Mouse (Mus musculus) embryonic facial prominence, embryonic 11.5 days (tissue): ENCODE measurements at regions not wholly inside any gene's neighbourhood (a gene's known extent, or its start where the extent isn't known, plus 50 kb on each side); places are given as distances from the start of the nearest gene placed in this dataset.

Experiments
- ATAC-seq: fragments of 200-750 bp; cut with Nextera tagmentation; replicated peaks from 2 replicates; pipeline ENCODE4 v1.8.0; 2017; ENCODE audit warnings: low read depth; ENCODE audit not compliant: insufficient number of reproducible peaks, low FRiP score, low TSS enrichment
- DNase-seq: peaks from one replicate; pipeline ENCODE4 v3.0.0-alpha.2; 2015; ENCODE audit warnings: low spot score
- H3K27ac ChIP-seq: fragments of 300-500 bp; sonication (generic); replicated peaks from 2 replicates; pipeline ENCODE4 v1.5.1; 2014; ENCODE audit warnings: mild to moderate bottlenecking, low read depth, low read length, control low read depth
- H3K27me3 ChIP-seq: fragments of 300-500 bp; sonication (generic); 2 replicates; pipeline ENCODE4 v1.6.1; 2014; ENCODE audit warnings: mild to moderate bottlenecking, low read length, moderate library complexity, mixed read lengths; ENCODE audit not compliant: control insufficient read depth, insufficient read depth
- H3K36me3 ChIP-seq: fragments of 300-500 bp; sonication (generic); replicated peaks from 2 replicates; pipeline ENCODE4 v1.6.1; 2014; ENCODE audit warnings: low read depth, mild to moderate bottlenecking, low read length, moderate library complexity, mixed read lengths; ENCODE audit not compliant: control insufficient read depth, insufficient read depth
- H3K4me1 ChIP-seq: fragments of 300-500 bp; sonication (generic); 2 replicates; pipeline ENCODE4 v1.6.1; 2014; ENCODE audit warnings: low read length, mixed read lengths; ENCODE audit not compliant: control insufficient read depth, insufficient read depth
- H3K4me2 ChIP-seq: fragments of 300-500 bp; sonication (generic); 2 replicates; pipeline ENCODE4 v1.6.1; 2014; ENCODE audit warnings: low read depth, mild to moderate bottlenecking, control low read depth, low read length, moderate library complexity
- H3K4me3 ChIP-seq: fragments of 300-500 bp; sonication (generic); 2 replicates; pipeline ENCODE4 v1.5.1; 2014; ENCODE audit warnings: low read depth, low read length, control low read depth
- H3K9ac ChIP-seq: fragments of 300-500 bp; sonication (generic); replicated peaks from 2 replicates; pipeline ENCODE4 v1.6.1; 2014; ENCODE audit warnings: mild to moderate bottlenecking, control low read depth, low read length
- H3K9me3 ChIP-seq: fragments of 300-500 bp; sonication (generic); replicated peaks from 2 replicates; pipeline ENCODE4 v1.6.1; 2016; ENCODE audit warnings: mild to moderate bottlenecking, low read length, inconsistent platforms, mixed read lengths; ENCODE audit not compliant: control insufficient read depth
- WGBS: fragments of 180-500 bp; shearing (Covaris S2); extraction: QIAGEN DNeasy Blood & Tissue Kit; methylation state at CpG from one replicate; pipeline ENCODE4 v1.1.7; 2014; 5-methylcytosine and 5-hydroxymethylcytosine counted together

- Histone ChIP-seq H3K36me3 (no peaks in the 10 kb centered on the region), H3K4me2 (no peak overlapping the region), H3K9me3 (no peaks in the 10 kb centered on the region), H3K27ac (no peak overlapping the region), H3K4me1 (no peaks in the 10 kb centered on the region), H3K4me3 (no peak overlapping the region), H3K27me3 (no peaks in the 10 kb centered on the region), H3K9ac (no peak overlapping the region)
- WGBS = 77% methylated on average over 5 of the region's 5 CpGs
- DNase-seq = no peak
- no peak for ATAC-seq
Measured at GRCm38 (mm10) chr3:41378576-41378975, 177.0 kb upstream of the Jade1 start.

GRCm38 (mm10) chr3:41377826-41378406, 177.6 kb upstream of the Jade1 start:
- H3K9me3 ChIP-seq = no peaks in the 10 kb centered on the region
- H3K4me1 ChIP-seq = no peaks in the 10 kb centered on the region
- no peak overlapping the region for H3K4me2 ChIP-seq
- H3K27me3 ChIP-seq = no peaks in the 10 kb centered on the region
- no peaks in the 10 kb centered on the region for H3K36me3 ChIP-seq
- ATAC-seq (no peak), DNase-seq (no peak)
- H3K4me3 ChIP-seq = no peak overlapping the region
- H3K9ac ChIP-seq = no peak overlapping the region
- WGBS = 83% methylated on average over 5 of the region's 5 CpGs
- no peak overlapping the region for H3K27ac ChIP-seq

- Histone ChIP-seq H3K9me3 (no peaks in the 10 kb centered on the region), H3K27me3 (no peaks in the 10 kb centered on the region), H3K9ac (no peak overlapping the region), H3K4me3 (no peak overlapping the region), H3K36me3 (no peaks in the 10 kb centered on the region), H3K27ac (no peak overlapping the region), H3K4me2 (no peak overlapping the region), H3K4me1 (no peaks in the 10 kb centered on the region)
- ATAC-seq (no peak), DNase-seq (no peak)
- WGBS = 60% methylated on average over 6 of the region's 6 CpGs
Measured at GRCm38 (mm10) chr3:41376848-41377582, 178.5 kb upstream of the Jade1 start.

- Histone ChIP-seq H3K9me3 (no peaks in the 10 kb centered on the region), H3K36me3 (no peaks in the 10 kb centered on the region), H3K9ac (no peak overlapping the region), H3K4me3 (no peak overlapping the region), H3K27me3 (no peaks in the 10 kb centered on the region), H3K4me2 (no peak overlapping the region), H3K27ac (no peak overlapping the region), H3K4me1 (no peaks in the 10 kb centered on the region)
- no peak for DNase-seq
- no peak for ATAC-seq
- WGBS = 78% methylated on average over 2 of the region's 2 CpGs
Measured at GRCm38 (mm10) chr3:41375230-41375930, 180.2 kb upstream of the Jade1 start.

GRCm38 (mm10) chr3:41373198-41373597, 182.3 kb upstream of the Jade1 start:
- ATAC-seq = no peak
- DNase-seq = no peak
- 65% methylated on average over 5 of the region's 5 CpGs for WGBS
- H3K4me1 ChIP-seq = no peaks in the 10 kb centered on the region
- H3K27ac ChIP-seq = no peak overlapping the region
- H3K27me3 ChIP-seq = no peaks in the 10 kb centered on the region
- no peak overlapping the region for H3K4me2 ChIP-seq
- H3K9ac ChIP-seq = no peak overlapping the region
- H3K36me3 ChIP-seq = no peaks in the 10 kb centered on the region
- H3K9me3 ChIP-seq = no peaks in the 10 kb centered on the region
- no peak overlapping the region for H3K4me3 ChIP-seq

- Histone ChIP-seq H3K9ac (no peak overlapping the region), H3K9me3 (no peaks in the 10 kb centered on the region), H3K27me3 (no peaks in the 10 kb centered on the region), H3K4me1 (no peaks in the 10 kb centered on the region), H3K27ac (no peak overlapping the region), H3K4me3 (no peak overlapping the region), H3K4me2 (no peak overlapping the region), H3K36me3 (no peaks in the 10 kb centered on the region)
- WGBS = 78% methylated on average over 7 of the region's 7 CpGs
- ATAC-seq (no peak), DNase-seq (no peak)
Measured at GRCm38 (mm10) chr3:41368351-41369101, 187.0 kb upstream of the Jade1 start.

- Histone ChIP-seq H3K27ac (no peak overlapping the region), H3K4me3 (no peak overlapping the region), H3K27me3 (no peaks in the 10 kb centered on the region), H3K4me1 (no peaks in the 10 kb centered on the region), H3K9me3 (no peaks in the 10 kb centered on the region), H3K9ac (no peak overlapping the region), H3K4me2 (no peak overlapping the region), H3K36me3 (no peaks in the 10 kb centered on the region)
- ATAC-seq (no peak), DNase-seq (no peak)
- WGBS = 80% methylated on average over 4 of the region's 4 CpGs
Measured at GRCm38 (mm10) chr3:41366764-41367163, 188.8 kb upstream of the Jade1 start.
